Mouse (Mus musculus): ENCODE measurements around the gene Ptch2. TPM values are rescaled to one million over a fixed set of nuclear protein-coding genes. Genes with fewer than 3 reads are reported as not detected.

Ptch2 gene
- 2.6 and 2.7 TPM in 2 replicates for polyA plus RNA-seq (2016; fragmentation: Nextera tagmentation; extraction: Ambion mirVana)

DNA sequence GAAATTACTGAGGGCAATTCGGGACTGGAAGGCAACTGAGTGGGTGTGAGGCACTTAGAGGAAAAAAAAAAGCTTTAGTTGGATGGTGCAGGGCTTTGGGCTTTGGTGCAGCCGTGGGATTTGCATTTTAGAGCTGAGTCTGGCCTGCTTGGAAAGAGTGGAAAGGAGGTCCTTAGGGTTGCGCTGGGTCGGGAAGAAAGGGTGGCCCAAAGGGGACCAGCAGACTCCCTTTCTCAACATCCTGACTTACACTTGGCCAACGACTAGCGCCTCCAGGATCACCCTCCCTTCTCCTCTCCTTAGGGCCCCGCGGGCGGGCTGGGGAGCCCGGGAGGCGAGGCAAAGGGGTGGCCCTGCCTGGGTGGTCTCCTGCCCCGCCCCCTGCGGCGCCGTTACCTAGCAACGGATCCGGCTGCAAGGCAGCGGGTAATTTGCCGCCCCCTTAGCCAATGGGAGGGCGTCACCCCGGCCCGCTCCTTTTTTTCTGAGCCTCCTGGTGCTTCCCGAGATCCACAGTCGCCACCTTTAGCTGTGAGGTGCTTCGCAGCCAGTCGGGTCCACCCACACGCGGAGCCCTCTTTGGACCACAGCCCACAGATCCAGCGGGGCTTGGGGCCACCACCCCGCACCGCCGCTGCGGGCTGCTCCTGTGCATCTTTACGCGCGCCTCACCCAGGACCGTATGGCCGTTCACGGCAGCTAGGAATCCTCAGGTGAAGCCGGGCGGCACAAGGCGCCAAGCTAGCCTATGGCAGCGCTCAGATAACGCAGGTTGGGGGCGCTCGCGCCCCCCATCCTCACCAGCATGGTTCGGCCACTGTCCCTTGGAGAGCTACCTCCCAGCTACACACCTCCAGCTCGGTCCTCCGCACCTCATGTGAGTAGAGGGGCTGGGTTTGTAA, at the start of gene Ptch2:
Gene Ptch2 (plus strand): TSS at position 525 of the 902 bp plus-strand sequence.
- H3K4me3 ChIP-seq, result peak within 1 kb of the TSS; percentile 61
- H3K4me1 ChIP-seq (replicated peaks), result peaks cover 21% of the 10 kb centered on the region
- peak within 1 kb of the TSS; percentile 80 for H3K27ac ChIP-seq (ENCODE audit: poor library complexity, severe bottlenecking)
- H3K27me3 ChIP-seq (replicated peaks), result no peaks in the 10 kb centered on the region
- no peaks in the 10 kb centered on the region for H3K9me3 ChIP-seq (replicated peaks)
- peak within 1 kb of the TSS; percentile 95 for H3K4me2 ChIP-seq
- H3K9ac ChIP-seq, result peak within 1 kb of the TSS; percentile 66
- peak; percentile 77 for ATAC-seq (ENCODE audit: insufficient number of reproducible peaks, low FRiP score)
- WGBS, result under 1% methylated on average over 50 of the region's 50 CpGs
- no peaks in the 10 kb centered on the region for H3K36me3 ChIP-seq

- Histone ChIP-seq H3K36me3 (peaks cover 40% of the 10 kb centered on the region), H3K4me3 (no peak overlapping the region), H3K9ac (no peak overlapping the region), H3K27ac (ENCODE audit: poor library complexity, severe bottlenecking) (no peak overlapping the region), H3K9me3 (replicated peaks) (no peaks in the 10 kb centered on the region), H3K4me2 (no peak overlapping the region), H3K4me1 (replicated peaks) (no peaks in the 10 kb centered on the region), H3K27me3 (replicated peaks) (no peaks in the 10 kb centered on the region)
- no peak for ATAC-seq (ENCODE audit: insufficient number of reproducible peaks, low FRiP score)
- 56% methylated on average over 3 of the region's 3 CpGs for WGBS
These were observed 47.0 kb upstream of the Ptch2 start for GRCm38 (mm10) chr4:117048836-117049235.

- H3K27ac ChIP-seq (ENCODE audit: poor library complexity, severe bottlenecking), result no peak overlapping the region
These were observed 46.4 kb upstream of the Ptch2 start for GRCm38 (mm10) chr4:117049485-117049884.

GRCm38 (mm10) chr4:117052626-117053025, 43.2 kb upstream of the Ptch2 start:
- ATAC-seq (ENCODE audit: insufficient number of reproducible peaks, low FRiP score), result no peak
- Histone ChIP-seq H3K27ac (ENCODE audit: poor library complexity, severe bottlenecking) (no peak overlapping the region), H3K4me2 (no peak overlapping the region), H3K4me3 (no peak overlapping the region), H3K9me3 (replicated peaks) (no peaks in the 10 kb centered on the region), H3K36me3 (peaks cover 24% of the 10 kb centered on the region), H3K4me1 (replicated peaks) (no peaks in the 10 kb centered on the region), H3K9ac (no peak overlapping the region), H3K27me3 (replicated peaks) (no peaks in the 10 kb centered on the region)
- WGBS, result 92% methylated on average over 4 of the region's 4 CpGs

More at GRCm38 (mm10) chr4:117049485-117049884, 46.4 kb upstream of the Ptch2 start:
- Histone ChIP-seq H3K4me3 (no peak overlapping the region), H3K27me3 (replicated peaks) (no peaks in the 10 kb centered on the region), H3K9ac (no peak overlapping the region), H3K36me3 (peaks cover 40% of the 10 kb centered on the region), H3K4me1 (replicated peaks) (no peaks in the 10 kb centered on the region), H3K9me3 (replicated peaks) (no peaks in the 10 kb centered on the region), H3K4me2 (no peak overlapping the region)
- ATAC-seq (ENCODE audit: insufficient number of reproducible peaks, low FRiP score), result no peak
- WGBS, result 97% methylated on average over 1 of the region's 1 CpGs

DNA sequence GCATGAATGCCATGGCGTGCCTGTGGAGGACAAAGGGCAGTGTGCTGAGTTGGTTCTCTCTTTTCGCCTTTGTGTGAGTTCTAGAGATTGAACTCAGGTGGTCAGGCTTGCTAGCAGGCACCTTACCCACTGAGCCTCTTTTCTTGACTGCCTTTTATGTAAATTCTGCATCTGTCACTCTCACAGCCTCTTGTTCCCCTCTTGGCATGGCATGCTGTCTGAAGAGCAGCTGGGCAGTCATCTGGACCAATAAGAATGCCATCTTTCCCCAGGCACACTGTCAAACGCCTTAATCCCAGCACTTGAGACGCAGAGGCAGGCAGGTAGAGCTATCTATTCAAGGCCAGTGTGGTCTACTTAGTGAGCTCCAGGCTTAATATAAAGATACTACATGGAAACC, 41.9 kb upstream of the Ptch2 start:
- no peaks in the 10 kb centered on the region for H3K27me3 ChIP-seq (replicated peaks)
- no peak overlapping the region for H3K4me3 ChIP-seq
- WGBS, result 91% methylated on average over 4 of the region's 4 CpGs
- no peak overlapping the region for H3K4me2 ChIP-seq
- no peaks in the 10 kb centered on the region for H3K4me1 ChIP-seq (replicated peaks)
- ATAC-seq (ENCODE audit: insufficient number of reproducible peaks, low FRiP score), result no peak
- H3K36me3 ChIP-seq, result peaks cover 21% of the 10 kb centered on the region
- no peak overlapping the region for H3K27ac ChIP-seq (ENCODE audit: poor library complexity, severe bottlenecking)
- H3K9me3 ChIP-seq (replicated peaks), result no peaks in the 10 kb centered on the region
- no peak overlapping the region for H3K9ac ChIP-seq

DNA sequence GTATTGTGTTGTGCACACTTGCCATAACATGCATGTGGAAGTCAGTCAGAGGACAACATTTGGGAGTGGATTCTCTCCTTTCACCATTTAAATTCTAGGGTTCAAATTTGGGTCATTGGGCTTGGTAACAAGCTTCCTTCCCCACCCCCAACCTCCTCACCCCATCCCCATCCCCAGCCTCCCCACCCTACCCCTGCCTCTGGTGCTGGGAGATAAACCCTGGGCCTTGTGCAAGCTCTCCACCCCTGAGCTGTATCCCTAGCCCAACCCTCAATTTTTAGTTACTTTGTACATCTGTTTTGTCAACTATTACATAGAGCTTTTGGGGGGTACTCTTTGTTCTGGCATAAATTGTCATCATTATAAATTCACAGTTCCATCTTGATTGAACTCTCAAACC, 39.8 kb upstream of the Ptch2 start:
- no peak overlapping the region for H3K27ac ChIP-seq (ENCODE audit: poor library complexity, severe bottlenecking)
- H3K36me3 ChIP-seq, result peaks cover 17% of the 10 kb centered on the region
- H3K9ac ChIP-seq, result no peak overlapping the region
- H3K4me2 ChIP-seq, result no peak overlapping the region
- no peaks in the 10 kb centered on the region for H3K9me3 ChIP-seq (replicated peaks)
- ATAC-seq (ENCODE audit: insufficient number of reproducible peaks, low FRiP score), result peak; percentile 92
- no peaks in the 10 kb centered on the region for H3K4me1 ChIP-seq (replicated peaks)
- H3K27me3 ChIP-seq (replicated peaks), result no peaks in the 10 kb centered on the region
- H3K4me3 ChIP-seq, result no peak overlapping the region

GRCm38 (mm10) chr4:117056514-117056913, 39.4 kb upstream of the Ptch2 start:
- no peak for ATAC-seq (ENCODE audit: insufficient number of reproducible peaks, low FRiP score)
- no peaks in the 10 kb centered on the region for H3K27me3 ChIP-seq (replicated peaks)
- 64% methylated on average over 2 of the region's 2 CpGs for WGBS

GRCm38 (mm10) chr4:117058512-117058911, 37.4 kb upstream of the Ptch2 start:
- no peak overlapping the region for H3K27ac ChIP-seq (ENCODE audit: poor library complexity, severe bottlenecking)
- no peak overlapping the region for H3K9ac ChIP-seq
- 80% methylated on average over 4 of the region's 4 CpGs for WGBS
- no peak overlapping the region for H3K4me3 ChIP-seq
- H3K27me3 ChIP-seq (replicated peaks), result no peaks in the 10 kb centered on the region
- ATAC-seq (ENCODE audit: insufficient number of reproducible peaks, low FRiP score), result no peak
- no peaks in the 10 kb centered on the region for H3K4me1 ChIP-seq (replicated peaks)
- H3K4me2 ChIP-seq, result no peak overlapping the region
- no peaks in the 10 kb centered on the region for H3K9me3 ChIP-seq (replicated peaks)
- peaks cover 20% of the 10 kb centered on the region for H3K36me3 ChIP-seq

More at GRCm38 (mm10) chr4:117056514-117056913, 39.4 kb upstream of the Ptch2 start:
- Histone ChIP-seq H3K9ac (no peak overlapping the region), H3K4me3 (no peak overlapping the region), H3K4me1 (replicated peaks) (no peaks in the 10 kb centered on the region), H3K4me2 (no peak overlapping the region), H3K27ac (ENCODE audit: poor library complexity, severe bottlenecking) (no peak overlapping the region), H3K9me3 (replicated peaks) (no peaks in the 10 kb centered on the region), H3K36me3 (peaks cover 18% of the 10 kb centered on the region)

GRCm38 (mm10) chr4:117062700-117063390, 33.0 kb upstream of the Ptch2 start:
- Histone ChIP-seq H3K27ac (ENCODE audit: poor library complexity, severe bottlenecking) (no peak overlapping the region), H3K9ac (no peak overlapping the region), H3K36me3 (peaks cover 36% of the 10 kb centered on the region), H3K4me1 (replicated peaks) (no peaks in the 10 kb centered on the region), H3K27me3 (replicated peaks) (no peaks in the 10 kb centered on the region), H3K4me2 (no peak overlapping the region), H3K4me3 (no peak overlapping the region), H3K9me3 (replicated peaks) (no peaks in the 10 kb centered on the region)
- WGBS, result 79% methylated on average over 4 of the region's 4 CpGs
- no peak for ATAC-seq (ENCODE audit: insufficient number of reproducible peaks, low FRiP score)

DNA sequence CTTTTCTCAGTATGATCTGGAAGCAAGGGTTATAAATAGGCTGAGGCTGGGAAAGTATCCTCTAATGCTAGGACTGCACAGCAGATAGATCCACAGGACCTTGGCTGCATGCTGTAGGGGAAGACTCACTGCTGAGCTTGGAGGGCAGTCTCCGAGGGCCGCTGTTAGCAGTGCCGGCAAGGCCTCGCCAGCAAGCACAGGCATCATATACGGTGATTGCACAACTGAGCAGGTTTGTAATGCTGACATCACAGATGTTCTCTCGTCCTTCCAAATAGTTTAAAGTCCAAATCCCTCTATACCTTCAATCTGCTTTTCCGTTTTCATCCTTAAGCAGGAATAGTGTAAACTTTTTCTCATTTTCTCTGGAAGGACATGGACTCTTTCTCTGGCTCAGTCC, 27.8 kb upstream of the Ptch2 start:
- no peak overlapping the region for H3K4me2 ChIP-seq
- no peak overlapping the region for H3K4me3 ChIP-seq
- 88% methylated on average over 7 of the region's 7 CpGs for WGBS
- no peak overlapping the region for H3K27ac ChIP-seq (ENCODE audit: poor library complexity, severe bottlenecking)
- no peaks in the 10 kb centered on the region for H3K9me3 ChIP-seq (replicated peaks)
- H3K9ac ChIP-seq, result no peak overlapping the region
- ATAC-seq (ENCODE audit: insufficient number of reproducible peaks, low FRiP score), result no peak
- no peaks in the 10 kb centered on the region for H3K4me1 ChIP-seq (replicated peaks)
- no peaks in the 10 kb centered on the region for H3K27me3 ChIP-seq (replicated peaks)
- peaks cover 69% of the 10 kb centered on the region for H3K36me3 ChIP-seq

DNA sequence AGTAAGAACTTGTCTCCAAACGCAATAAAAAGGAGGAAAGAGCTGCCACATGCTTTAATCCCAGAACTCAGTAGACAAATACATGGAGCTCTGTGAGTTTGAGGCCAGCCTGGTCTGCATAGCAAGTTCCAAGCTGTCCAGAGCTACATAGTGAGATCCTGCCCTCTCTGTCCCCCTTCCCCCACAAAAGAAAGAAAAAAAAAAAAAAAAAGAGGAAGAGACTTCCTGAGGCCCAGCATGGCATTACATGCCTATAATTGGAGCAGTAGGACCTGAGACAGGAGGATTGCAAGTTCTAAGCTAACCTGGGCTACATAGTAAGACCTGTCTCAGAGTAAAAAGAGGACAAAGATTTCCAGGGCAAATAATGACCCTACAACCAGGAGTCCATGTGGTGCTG, 26.2 kb upstream of the Ptch2 start:
- Histone ChIP-seq H3K9ac (no peak overlapping the region), H3K4me1 (replicated peaks) (no peaks in the 10 kb centered on the region), H3K9me3 (replicated peaks) (no peaks in the 10 kb centered on the region), H3K4me2 (no peak overlapping the region), H3K27ac (ENCODE audit: poor library complexity, severe bottlenecking) (no peak overlapping the region), H3K27me3 (replicated peaks) (no peaks in the 10 kb centered on the region), H3K4me3 (no peak overlapping the region), H3K36me3 (peaks cover 72% of the 10 kb centered on the region)
- 89% methylated on average over 1 of the region's 1 CpGs for WGBS
- no peak for ATAC-seq (ENCODE audit: insufficient number of reproducible peaks, low FRiP score)
